Mouse (Mus musculus): Measurements from ENCODE around the gene Prkab2. TPM values are rescaled to one million over a fixed set of nuclear protein-coding genes. Genes with fewer than 3 reads are reported as not detected.

The Prkab2 gene
- polyA plus RNA-seq, 1 experiment from 2014 or later, result 8.3 TPM

GRCm38 (mm10) chr3:97719116-97719515 is 61.1 kb downstream of the Prkab2 start:
- H3K9me3 ChIP-seq (replicated peaks), result no peaks in the 10 kb centered on the region
- H3K9ac ChIP-seq, result no peak overlapping the region
- H3K36me3 ChIP-seq, result no peaks in the 10 kb centered on the region
- 81% methylated on average over 9 of the region's 9 CpGs for WGBS
- no peak overlapping the region for H3K4me3 ChIP-seq (replicated peaks)
- ATAC-seq (ENCODE audit: insufficient number of reproducible peaks, low FRiP score, low TSS enrichment, low read depth), result no peak
- no peaks in the 10 kb centered on the region for H3K27me3 ChIP-seq
- no peaks in the 10 kb centered on the region for H3K4me1 ChIP-seq
- no peak overlapping the region for H3K4me2 ChIP-seq (replicated peaks)
- H3K27ac ChIP-seq (replicated peaks), result no peak overlapping the region

Small RNAs within 50 kb of the gene (microRNA-seq; reads per million reads assigned to microRNA genes)
- not detected for gene Mir7225 (ENCODE audit: borderline number of aligned reads)

Other genes starting within 250 kb of the Prkab2 start
- gene Olfr1402, start 236.2 kb upstream of the Prkab2 start, polyA plus RNA-seq (2015; fragmentation: Nextera tagmentation; extraction: Ambion mirVana), result not detected in 2 replicates
- gene Chd1l, start 48.0 kb upstream of the Prkab2 start, polyA plus RNA-seq (2015; fragmentation: Nextera tagmentation; extraction: Ambion mirVana), result 13.8 and 14.5 TPM in 2 replicates
- 3.7 and 4.2 TPM in 2 replicates for gene Fmo5, start 29.4 kb upstream of the Prkab2 start, polyA plus RNA-seq (2015; fragmentation: Nextera tagmentation; extraction: Ambion mirVana)
- not detected in 2 replicates for gene Gm17651, start 16.5 kb downstream of the Prkab2 start, polyA plus RNA-seq (2015; fragmentation: Nextera tagmentation; extraction: Ambion mirVana)
- 29.6 and 32.9 TPM in 2 replicates for gene Pde4dip, start 230.5 kb downstream of the Prkab2 start, polyA plus RNA-seq (2015; fragmentation: Nextera tagmentation; extraction: Ambion mirVana)
- gene Sec22b, start 243.0 kb downstream of the Prkab2 start, polyA plus RNA-seq (2015; fragmentation: Nextera tagmentation; extraction: Ambion mirVana), result 163 and 173 TPM in 2 replicates